Mouse (Mus musculus) stomach, embryonic 16.5 days (tissue): ENCODE measurements around the gene Fasn. TPM values are rescaled to one million over a fixed set of nuclear protein-coding genes. Genes with fewer than 3 reads are reported as not detected.

Source experiments
- ATAC-seq: fragments of 200-750 bp; cut with Nextera tagmentation; 2 replicates; pipeline ENCODE4 v1.8.0; 2017; ENCODE audit warnings: moderate number of reproducible peaks, moderate TSS enrichment; ENCODE audit not compliant: insufficient read depth, low FRiP score
- H3K27ac ChIP-seq: fragments of 300-500 bp; sonication (generic); 2 replicates; pipeline ENCODE4 v1.5.1; 2014; ENCODE audit warnings: low read length
- H3K27me3 ChIP-seq: fragments of 300-500 bp; sonication (generic); 2 replicates; pipeline ENCODE4 v1.6.1; 2014; ENCODE audit warnings: low read length, control low read depth, mixed read lengths; ENCODE audit not compliant: control insufficient read depth, insufficient read depth
- H3K36me3 ChIP-seq: fragments of 300-500 bp; sonication (generic); 2 replicates; pipeline ENCODE4 v1.6.1; 2014; ENCODE audit warnings: low read length; ENCODE audit not compliant: control insufficient read depth, insufficient read depth
- H3K4me1 ChIP-seq: fragments of 300-500 bp; sonication (generic); 2 replicates; pipeline ENCODE4 v1.6.1; 2014; ENCODE audit warnings: low read length, control low read depth, mixed read lengths; ENCODE audit not compliant: control insufficient read depth, insufficient read depth
- H3K4me2 ChIP-seq: fragments of 300-500 bp; sonication (generic); 2 replicates; pipeline ENCODE4 v1.6.1; 2014; ENCODE audit warnings: low read depth, low read length, mixed read lengths
- H3K4me3 ChIP-seq: fragments of 300-500 bp; sonication (generic); replicated peaks from 2 replicates; pipeline ENCODE4 v1.5.1; 2014; ENCODE audit warnings: mild to moderate bottlenecking, low read length
- H3K9ac ChIP-seq: fragments of 300-500 bp; sonication (generic); 2 replicates; pipeline ENCODE4 v1.6.1; 2014; ENCODE audit warnings: low read length
- H3K9me3 ChIP-seq: fragments of 300-500 bp; sonication (generic); replicated peaks from 2 replicates; pipeline ENCODE4 v1.6.1; 2016; ENCODE audit warnings: low read length, control low read depth; ENCODE audit not compliant: control insufficient read depth
- WGBS: fragments of 180-500 bp; shearing (Covaris S2); extraction: QIAGEN DNeasy Blood & Tissue Kit; methylation state at CpG from one replicate; pipeline ENCODE4 v1.1.7; 2014; 5-methylcytosine and 5-hydroxymethylcytosine counted together
- polyA plus RNA-seq: library from polyadenylated mRNA; unstranded; fragments of >200 nt; fragmentation: Nextera tagmentation; extraction: Ambion mirVana; gene quantifications from 2 replicates; pipeline ENCODE4 v1.2.1, GENCODE M21; 2015

Fasn gene
- polyA plus RNA-seq, 1 experiment from 2014 or later, result 51.9 TPM

- H3K27ac ChIP-seq, result no peak overlapping the region; the same call in 1 of the 2 replicates
- H3K36me3 ChIP-seq, result peaks cover 20% of the 10 kb centered on the region
- H3K9ac ChIP-seq, result peak overlapping the region; percentile 94
- 41% methylated on average over 4 of the region's 4 CpGs for WGBS
- H3K4me2 ChIP-seq, result peak overlapping the region; percentile 98
- H3K27me3 ChIP-seq, result no peaks in the 10 kb centered on the region
- no peak for ATAC-seq
- H3K9me3 ChIP-seq, result no peaks in the 10 kb centered on the region
- peaks cover 24% of the 10 kb centered on the region for H3K4me1 ChIP-seq
- H3K4me3 ChIP-seq, result peak overlapping the region; percentile 78
These were observed 2.0 kb downstream of the Fasn start for GRCm38 (mm10) chr11:120822321-120822720.

- Histone ChIP-seq H3K36me3 (peaks cover 30% of the 10 kb centered on the region), H3K27ac (no peak overlapping the region), H3K4me1 (peaks cover 24% of the 10 kb centered on the region), H3K4me2 (peak overlapping the region; percentile 98), H3K27me3 (no peaks in the 10 kb centered on the region), H3K4me3 (peak overlapping the region; percentile 78), H3K9ac (peak overlapping the region; percentile 94), H3K9me3 (no peaks in the 10 kb centered on the region)
- no peak for ATAC-seq
- WGBS, result 70% methylated on average over 14 of the region's 14 CpGs
These were observed 3.0 kb downstream of the Fasn start for GRCm38 (mm10) chr11:120821076-120821922.

GRCm38 (mm10) chr11:120820546-120820945, 3.8 kb downstream of the Fasn start:
- Histone ChIP-seq H3K9me3 (no peaks in the 10 kb centered on the region), H3K27me3 (no peaks in the 10 kb centered on the region), H3K4me1 (peaks cover 24% of the 10 kb centered on the region), H3K4me2 (no peak overlapping the region), H3K36me3 (peaks cover 34% of the 10 kb centered on the region), H3K9ac (no peak overlapping the region), H3K27ac (no peak overlapping the region), H3K4me3 (no peak overlapping the region)
- no peak for ATAC-seq
- WGBS, result 91% methylated on average over 14 of the region's 14 CpGs

GRCm38 (mm10) chr11:120819556-120819955, 4.8 kb downstream of the Fasn start:
- H3K9me3 ChIP-seq, result no peaks in the 10 kb centered on the region
- H3K9ac ChIP-seq, result no peak overlapping the region
- H3K4me1 ChIP-seq, result peaks cover 18% of the 10 kb centered on the region
- ATAC-seq, result no peak
- H3K4me2 ChIP-seq, result no peak overlapping the region
- H3K27me3 ChIP-seq, result no peaks in the 10 kb centered on the region
- no peak overlapping the region for H3K4me3 ChIP-seq
- 90% methylated on average over 6 of the region's 6 CpGs for WGBS
- peaks cover 43% of the 10 kb centered on the region for H3K36me3 ChIP-seq
- no peak overlapping the region for H3K27ac ChIP-seq

- Histone ChIP-seq H3K27ac (no peak overlapping the region), H3K4me1 (peaks cover 18% of the 10 kb centered on the region), H3K4me2 (no peak overlapping the region), H3K4me3 (no peak overlapping the region), H3K36me3 (peaks cover 52% of the 10 kb centered on the region), H3K9me3 (no peaks in the 10 kb centered on the region), H3K9ac (no peak overlapping the region), H3K27me3 (no peaks in the 10 kb centered on the region)
- ATAC-seq, result no peak
- 96% methylated on average over 13 of the region's 13 CpGs for WGBS
These were observed 6.1 kb downstream of the Fasn start for GRCm38 (mm10) chr11:120818251-120818650.

GRCm38 (mm10) chr11:120817358-120817757, 7.0 kb downstream of the Fasn start:
- no peaks in the 10 kb centered on the region for H3K9me3 ChIP-seq
- H3K4me1 ChIP-seq, result peaks cover 12% of the 10 kb centered on the region
- no peak overlapping the region for H3K4me2 ChIP-seq
- ATAC-seq, result no peak
- no peak overlapping the region for H3K9ac ChIP-seq
- H3K36me3 ChIP-seq, result peaks cover 61% of the 10 kb centered on the region
- no peak overlapping the region for H3K4me3 ChIP-seq
- no peaks in the 10 kb centered on the region for H3K27me3 ChIP-seq
- WGBS, result 82% methylated on average over 6 of the region's 6 CpGs
- H3K27ac ChIP-seq, result no peak overlapping the region

GRCm38 (mm10) chr11:120812068-120812467, 12.3 kb downstream of the Fasn start:
- H3K4me1 ChIP-seq, result no peaks in the 10 kb centered on the region
- H3K4me3 ChIP-seq, result no peak overlapping the region
- no peaks in the 10 kb centered on the region for H3K27me3 ChIP-seq
- H3K4me2 ChIP-seq, result no peak overlapping the region
- H3K36me3 ChIP-seq, result peaks cover 85% of the 10 kb centered on the region
- ATAC-seq, result no peak
- WGBS, result 91% methylated on average over 16 of the region's 16 CpGs
- no peaks in the 10 kb centered on the region for H3K9me3 ChIP-seq
- H3K9ac ChIP-seq, result no peak overlapping the region
- no peak overlapping the region for H3K27ac ChIP-seq

- no peaks in the 10 kb centered on the region for H3K4me1 ChIP-seq
- no peak overlapping the region for H3K9ac ChIP-seq
- ATAC-seq, result no peak
- no peaks in the 10 kb centered on the region for H3K27me3 ChIP-seq
- no peaks in the 10 kb centered on the region for H3K9me3 ChIP-seq
- no peak overlapping the region for H3K27ac ChIP-seq
- H3K4me2 ChIP-seq, result no peak overlapping the region
- H3K36me3 ChIP-seq, result peaks cover 67% of the 10 kb centered on the region
- no peak overlapping the region for H3K4me3 ChIP-seq
- 86% methylated on average over 12 of the region's 12 CpGs for WGBS
These were observed 16.3 kb downstream of the Fasn start for GRCm38 (mm10) chr11:120808010-120808409.

- Histone ChIP-seq H3K36me3 (peaks cover 48% of the 10 kb centered on the region), H3K9ac (no peak overlapping the region), H3K27ac (no peak overlapping the region), H3K4me2 (no peak overlapping the region), H3K9me3 (no peaks in the 10 kb centered on the region), H3K4me3 (no peak overlapping the region), H3K4me1 (no peaks in the 10 kb centered on the region; the same call in 1 of the 2 replicates), H3K27me3 (no peaks in the 10 kb centered on the region)
- 82% methylated on average over 7 of the region's 7 CpGs for WGBS
- ATAC-seq, result no peak
These were observed 18.7 kb downstream of the Fasn start for GRCm38 (mm10) chr11:120805375-120806298.
